Mouse (Mus musculus) pancreas, adult 10 weeks (tissue): ENCODE data around the gene Lima1. TPM values are rescaled to one million over a fixed set of nuclear protein-coding genes. Genes with fewer than 3 reads are reported as not detected.

Experiments
- polyA plus RNA-seq: library from polyadenylated mRNA; stranded (reverse); fragments of 350-450 nt; fragmentation: Illumina TruSeq; extraction: RNeasy Lipid Tissue Mini Kit (QIAGEN cat#74804); gene quantifications from one replicate; pipeline ENCODE4 v1.2.3, GENCODE M21; 2015; ENCODE audit warnings: low read depth, low replicate concordance; ENCODE audit not compliant: insufficient read depth

Gene Lima1
- polyA plus RNA-seq = 12.3 TPM

GRCm38 (mm10) chr15:99875334-99875869 is at the start of gene Lima1:
Gene Lima1 (minus strand): TSS chr15:99875456.

GRCm38 (mm10) chr15:99772881-99772924 is 102.6 kb downstream of the Lima1 start, which contains the start of gene Cers5:
Gene Cers5 (minus strand): TSS chr15:99772885.

Other genes starting within 250 kb of the Lima1 start
- gene Racgap1, start 223.8 kb downstream of the Lima1 start, polyA plus RNA-seq = 0.52 TPM
- gene Asic1, start 205.1 kb downstream of the Lima1 start, polyA plus RNA-seq = 2.1 TPM
- gene Smarcd1, start 173.3 kb downstream of the Lima1 start, polyA plus RNA-seq = 5.5 TPM
- not detected for gene Gm17349, start 170.0 kb downstream of the Lima1 start, polyA plus RNA-seq
- 8.3 TPM for gene Gpd1, start 157.9 kb downstream of the Lima1 start, polyA plus RNA-seq
- 22.0 TPM for gene Cox14, start 149.8 kb downstream of the Lima1 start, polyA plus RNA-seq
- 9.9 TPM for gene Cers5, start 102.6 kb downstream of the Lima1 start, polyA plus RNA-seq
- not detected for gene Fam186a, start 91.6 kb upstream of the Lima1 start, polyA plus RNA-seq
- gene Larp4, start 94.6 kb upstream of the Lima1 start, polyA plus RNA-seq = 5.6 TPM
- 2.5 TPM for gene Dip2b, start 163.2 kb upstream of the Lima1 start, polyA plus RNA-seq